Mouse (Mus musculus): Measurements from ENCODE around the gene Sdk2.

The Sdk2 gene

GRCm38 (mm10) chr11:113763449-113763848 is 303.4 kb downstream of the Sdk2 start:
- DNase-seq (ENCODE audit: low spot score): peak; percentile 44

- no peak for DNase-seq (ENCODE audit: low spot score)
Observed at GRCm38 (mm10) chr11:113762136-113762797, 304.6 kb downstream of the Sdk2 start.

- DNase-seq (ENCODE audit: low spot score): no peak
Observed at GRCm38 (mm10) chr11:113761646-113762045, 305.2 kb downstream of the Sdk2 start.

DNA sequence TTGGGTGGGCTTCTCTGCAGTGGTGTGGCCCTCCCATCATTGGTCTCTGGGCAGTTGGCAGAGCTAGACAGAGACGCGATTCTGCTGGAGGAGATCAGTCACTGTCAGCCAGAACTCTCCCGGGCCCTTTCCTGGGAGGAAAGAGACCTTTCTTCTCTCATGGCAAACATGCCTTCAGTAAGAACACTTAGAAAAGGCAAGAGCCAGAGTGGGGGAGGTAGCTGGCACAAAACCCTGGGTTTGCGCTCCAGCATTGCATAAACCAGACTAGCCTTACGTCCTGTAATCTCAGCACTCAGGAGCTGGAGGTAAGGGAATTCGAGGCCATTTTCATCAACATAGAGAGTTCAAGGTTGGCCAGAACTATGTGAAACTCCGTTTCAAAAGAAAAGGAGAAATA is 306.4 kb downstream of the Sdk2 start:
- no peak for DNase-seq (ENCODE audit: low spot score)

- DNase-seq (ENCODE audit: low spot score): no peak
Observed at GRCm38 (mm10) chr11:113758851-113759250, 308.0 kb downstream of the Sdk2 start.

- no peak for DNase-seq (ENCODE audit: low spot score)
Observed at GRCm38 (mm10) chr11:113756578-113756977, 310.3 kb downstream of the Sdk2 start.

GRCm38 (mm10) chr11:113755878-113756277 is 311.0 kb downstream of the Sdk2 start:
- DNase-seq (ENCODE audit: low spot score): no peak

DNA sequence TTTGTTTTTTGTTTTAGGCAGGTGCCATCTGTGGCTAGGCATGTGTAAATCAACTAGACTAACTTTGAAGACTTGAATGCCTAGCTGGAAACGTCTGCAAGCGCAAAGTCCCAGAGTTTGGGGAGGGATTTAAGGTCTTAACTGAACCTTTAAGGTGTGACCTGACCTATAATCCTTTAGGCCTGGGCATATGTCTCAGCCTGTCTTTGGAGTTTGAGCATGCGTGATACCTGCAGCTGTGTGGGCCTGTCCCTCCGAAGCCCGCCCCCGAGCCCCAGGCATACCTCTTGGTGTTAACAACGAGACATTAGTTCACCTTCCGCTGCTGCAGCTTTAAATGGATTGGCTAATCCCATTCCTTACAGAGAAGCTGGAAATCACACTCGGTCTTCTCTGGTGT is 312.0 kb downstream of the Sdk2 start:
- DNase-seq (ENCODE audit: low spot score): no peak

DNA sequence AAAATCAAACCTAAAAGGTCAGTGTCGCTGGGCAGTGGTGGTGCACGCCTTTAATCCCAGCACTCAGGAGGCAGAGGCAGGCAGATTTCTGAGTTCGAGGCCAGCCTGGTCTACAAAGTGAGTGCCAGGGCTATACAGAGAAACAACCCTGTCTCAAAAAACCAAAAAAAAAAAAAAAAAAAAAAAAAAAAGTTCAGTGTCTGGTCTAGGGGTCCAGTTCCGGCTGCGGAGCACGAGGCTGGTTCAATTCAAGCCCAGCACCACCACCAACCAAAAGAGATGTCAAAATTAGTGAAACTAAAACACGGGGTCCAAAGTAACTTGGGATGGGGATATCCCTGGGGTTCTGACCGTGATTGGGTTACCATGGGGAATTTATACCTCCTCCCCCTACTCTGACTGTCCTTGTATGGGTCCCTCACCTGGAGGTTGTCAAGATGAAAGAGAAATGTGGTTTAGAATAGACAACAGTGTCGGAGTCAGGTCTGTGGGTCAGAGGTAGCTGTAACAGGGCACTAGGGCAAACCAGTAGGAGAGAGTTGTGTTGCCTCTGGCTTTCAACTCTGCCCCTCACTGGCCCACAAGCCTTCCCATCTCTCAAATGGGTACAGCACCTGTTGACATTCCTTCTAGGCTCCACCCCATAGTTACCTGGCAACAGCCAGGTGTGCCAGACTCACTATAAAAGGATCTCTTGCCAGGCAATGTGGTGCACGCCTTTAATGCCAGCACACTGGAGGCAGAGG is 314.0 kb downstream of the Sdk2 start:
- no peak for DNase-seq (ENCODE audit: low spot score)

DNA sequence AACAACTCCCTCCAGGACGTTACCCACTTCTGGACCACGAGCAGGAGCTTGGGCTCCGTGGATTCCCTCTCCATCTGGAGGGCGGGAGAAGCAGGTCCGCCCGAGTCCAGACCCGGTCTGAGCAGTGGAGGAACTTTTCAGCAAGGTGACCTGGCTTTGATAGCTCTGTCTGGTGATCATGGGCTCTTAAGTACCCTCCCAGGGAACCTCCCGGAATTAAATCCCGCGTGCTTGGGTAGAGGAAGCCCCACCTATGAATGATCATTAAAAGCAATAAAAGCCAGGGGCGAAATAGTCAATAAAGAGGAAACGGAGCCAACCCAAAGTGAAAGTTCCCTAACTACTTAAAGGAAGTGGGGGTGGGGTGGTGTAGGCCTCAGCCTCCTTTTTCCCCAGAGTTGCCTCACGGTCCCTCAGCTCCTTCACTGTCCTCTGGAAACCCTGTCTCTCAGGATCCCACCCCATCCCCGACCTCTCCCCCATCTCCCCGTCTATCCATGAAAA is 314.6 kb downstream of the Sdk2 start:
- DNase-seq (ENCODE audit: low spot score): no peak

GRCm38 (mm10) chr11:113751484-113752084 is 315.3 kb downstream of the Sdk2 start, which contains the start of gene Cdc42ep4:
Cdc42ep4 (minus strand) TSS chr11:113751881.
- DNase-seq (ENCODE audit: low spot score): peak; percentile 95

GRCm38 (mm10) chr11:113750571-113751483 is 316.0 kb downstream of the Sdk2 start:
- DNase-seq (ENCODE audit: low spot score): peak; percentile 83

- peak; percentile 53 for DNase-seq (ENCODE audit: low spot score)
Observed at GRCm38 (mm10) chr11:113749749-113750351, 317.0 kb downstream of the Sdk2 start.

DNA sequence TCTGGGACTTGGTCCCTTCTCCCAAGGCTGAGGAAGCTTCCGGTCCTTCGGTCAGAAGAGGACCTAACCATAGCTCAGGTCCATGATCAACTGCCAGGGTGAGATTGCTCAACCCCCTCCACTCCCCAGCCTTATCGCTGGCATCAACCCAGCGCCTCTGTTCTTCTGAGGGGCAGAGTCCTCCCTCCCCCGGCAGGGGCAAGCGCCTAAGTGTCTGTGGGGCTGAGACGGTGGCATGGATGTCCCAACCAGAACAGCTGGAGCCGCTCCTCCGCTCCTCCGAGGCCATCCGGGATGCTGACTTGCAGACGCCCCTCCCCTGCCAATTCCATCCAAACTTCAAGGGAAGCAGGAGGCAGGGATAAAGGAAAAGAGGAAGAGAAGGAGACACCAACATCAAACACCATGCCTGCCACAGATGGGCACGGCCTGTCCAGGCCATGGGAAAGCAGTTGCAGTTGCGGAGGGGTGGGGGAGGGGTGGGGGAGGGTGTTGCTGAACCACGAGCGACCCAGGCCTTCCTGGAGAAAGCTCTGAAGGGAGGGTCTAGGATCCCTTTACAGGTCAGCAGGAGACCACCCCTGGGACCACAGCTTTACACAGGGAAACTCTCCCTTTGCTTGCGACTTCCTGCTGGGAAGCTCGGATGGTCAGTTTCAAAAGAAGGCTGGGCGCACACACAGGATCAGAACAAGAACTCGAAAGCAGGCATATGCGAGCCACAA is 317.9 kb downstream of the Sdk2 start:
- peak; percentile 62 for DNase-seq (ENCODE audit: low spot score)

- DNase-seq (ENCODE audit: low spot score): no peak
Observed at GRCm38 (mm10) chr11:113747725-113748380, 319.0 kb downstream of the Sdk2 start.

GRCm38 (mm10) chr11:113747056-113747455 is 319.8 kb downstream of the Sdk2 start:
- peak; percentile 69 for DNase-seq (ENCODE audit: low spot score)

DNA sequence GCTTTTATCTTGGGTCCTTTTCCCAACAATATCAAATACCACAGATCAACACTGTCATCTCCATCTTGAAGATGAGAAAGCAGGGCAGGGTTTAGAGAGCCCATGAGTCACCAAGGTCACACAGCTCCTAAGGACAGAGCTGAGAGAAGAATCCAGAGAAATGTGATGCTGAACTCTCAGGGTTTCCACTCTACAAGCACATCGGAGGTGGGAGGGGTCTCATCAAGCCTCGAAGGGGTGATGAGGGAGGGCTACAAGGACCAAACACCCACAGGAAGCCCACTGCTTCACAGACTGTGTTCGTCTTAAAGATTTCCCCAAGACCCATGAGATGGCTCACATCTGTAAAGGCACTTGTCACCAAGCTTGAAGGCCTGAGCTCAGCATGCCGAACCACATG is 320.9 kb downstream of the Sdk2 start:
- DNase-seq (ENCODE audit: low spot score): no peak

DNA sequence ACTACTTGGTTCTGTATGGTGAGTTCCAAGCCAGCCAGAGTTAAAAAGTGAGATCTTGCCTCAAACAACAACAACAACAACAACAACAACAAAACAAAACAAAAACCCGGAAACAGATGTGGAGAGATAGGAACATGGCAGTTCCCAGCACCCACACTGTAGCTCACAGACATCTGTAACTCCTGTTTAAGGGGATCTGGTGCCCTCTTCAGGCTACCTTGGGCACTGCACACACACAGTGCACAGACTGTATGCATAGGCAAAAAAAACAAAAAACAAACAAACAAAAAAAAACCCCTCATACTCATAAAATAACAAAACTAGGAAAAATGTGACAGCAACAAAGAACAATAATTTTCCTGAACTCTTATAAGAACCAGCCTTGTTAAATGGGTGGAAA is 323.8 kb downstream of the Sdk2 start:
- DNase-seq (ENCODE audit: low spot score): no peak

- no peak for DNase-seq (ENCODE audit: low spot score)
Observed at GRCm38 (mm10) chr11:113740100-113740499, 326.7 kb downstream of the Sdk2 start.

GRCm38 (mm10) chr11:113739213-113739612 is 327.6 kb downstream of the Sdk2 start:
- DNase-seq (ENCODE audit: low spot score): no peak

Data from embryo, embryonic 10 days (tissue).